Mouse (Mus musculus) MEL (cell line): ENCODE measurements at regions not wholly inside any gene's neighbourhood (a gene's known extent, or its start where the extent isn't known, plus 50 kb on each side); places are given as distances from the start of the nearest gene placed in this dataset.

Experiments used
- DNase-seq: peaks from one replicate; pipeline ENCODE4 v3.0.0; 2011; ENCODE audit warnings: low read depth, low spot score
- H3K27ac ChIP-seq: 2 replicates; pipeline ENCODE4 v1.5.1; 2012; ENCODE audit warnings: low read depth, mild to moderate bottlenecking, control low read depth, low read length, moderate library complexity; ENCODE audit not compliant: control insufficient read depth
- H3K27me3 ChIP-seq, 2 experiments: fragments of 150-350 bp in 1 of 2; sonication (generic) in 1 of 2; 2 replicates each; pipeline ENCODE4 v1.6.1; 2012; ENCODE audit warnings: low read length in 2 of 2, mild to moderate bottlenecking in 2 of 2, improper control_type of control experiment in 1 of 2, moderate library complexity in 1 of 2; ENCODE audit not compliant: insufficient read depth in 2 of 2, control insufficient read depth in 1 of 2
- H3K36me3 ChIP-seq, 2 experiments: 2 replicates each; pipeline ENCODE4 v1.6.1; 2012 to 2014; ENCODE audit warnings: low read length in 2 of 2, improper control_type of control experiment in 1 of 2, inconsistent platforms in 1 of 2, mild to moderate bottlenecking in 1 of 2; ENCODE audit not compliant: insufficient read depth in 2 of 2, control insufficient read depth in 1 of 2
- H3K4me1 ChIP-seq, 2 experiments: fragments of 150-350 bp in 1 of 2; sonication (generic) in 1 of 2; 2 replicates each; pipeline ENCODE4 v1.6.1; 2012; ENCODE audit warnings: low read length in 2 of 2, improper control_type of control experiment in 1 of 2, mild to moderate bottlenecking in 1 of 2; ENCODE audit not compliant: insufficient read depth in 2 of 2, control insufficient read depth in 1 of 2
- H3K4me3 ChIP-seq, 2 experiments: fragments of 150-350 bp in 1 of 2; sonication (generic) in 1 of 2; 2 replicates each; pipeline ENCODE4 v1.5.1; 2012; ENCODE audit warnings: low read depth in 2 of 2, low read length in 2 of 2, mild to moderate bottlenecking in 2 of 2, moderate library complexity in 2 of 2, control low read depth in 1 of 2, improper control_type of control experiment in 1 of 2; ENCODE audit not compliant: control insufficient read depth in 1 of 2, insufficient read depth in 1 of 2
- H3K79me2 ChIP-seq: 2 replicates; pipeline ENCODE4 v1.6.1; 2012; ENCODE audit warnings: mild to moderate bottlenecking, low read length, moderate library complexity; ENCODE audit not compliant: control insufficient read depth, poor library complexity, insufficient read depth
- H3K9ac ChIP-seq: 2 replicates; pipeline ENCODE4 v1.6.1; 2012; ENCODE audit warnings: low read depth, mild to moderate bottlenecking, control low read depth, low read length, moderate library complexity; ENCODE audit not compliant: control insufficient read depth, poor library complexity, severe bottlenecking
- H3K9me3 ChIP-seq: fragments of 150-350 bp; sonication (generic); replicated peaks from 2 replicates; pipeline ENCODE4 v1.6.1; 2012; ENCODE audit warnings: mild to moderate bottlenecking, low read length, improper control_type of control experiment, moderate library complexity; ENCODE audit not compliant: insufficient read depth
- BHLHE40 ChIP-seq: IDR thresholded peaks from 2 replicates; pipeline ENCODE4 v1.6.1; 2012; ENCODE audit warnings: low read depth, mild to moderate bottlenecking, inconsistent platforms, low read length, improper control_type of control experiment, borderline replicate concordance
- CHD1 ChIP-seq: IDR thresholded peaks from 2 replicates; pipeline ENCODE4 v1.6.1; 2012; ENCODE audit warnings: low read depth, mild to moderate bottlenecking, inconsistent platforms, low read length, improper control_type of control experiment
- CHD2 ChIP-seq: IDR thresholded peaks from 2 replicates; pipeline ENCODE4 v1.6.1; 2011; ENCODE audit warnings: low read length, improper control_type of control experiment
- CTCF ChIP-seq, 3 experiments: IDR thresholded peaks in 2 of 3; conservative IDR thresholded peaks in 1 of 3; 2 replicates each; pipeline ENCODE4 v1.5.1; 2011 to 2012; ENCODE audit warnings: low read length in 3 of 3, low read depth in 2 of 3, mild to moderate bottlenecking in 2 of 3, improper control_type of control experiment in 1 of 3, inconsistent platforms in 1 of 3, mixed read lengths in 1 of 3, moderate library complexity in 1 of 3; ENCODE audit not compliant: control insufficient read depth in 1 of 3, insufficient read depth in 1 of 3, poor library complexity in 1 of 3, severe bottlenecking in 1 of 3
- ETS1 ChIP-seq: IDR thresholded peaks from 2 replicates; pipeline ENCODE4 v1.6.1; 2012; ENCODE audit warnings: low read depth, mild to moderate bottlenecking, inconsistent platforms, low read length, improper control_type of control experiment, moderate library complexity
- GATA1 ChIP-seq: IDR thresholded peaks from 2 replicates; pipeline ENCODE4 v1.6.1; 2011; ENCODE audit warnings: low read depth, low read length, improper control_type of control experiment
- JUND ChIP-seq: IDR thresholded peaks from 2 replicates; pipeline ENCODE4 v1.6.1; 2011; ENCODE audit warnings: low read depth, mild to moderate bottlenecking, improper control_type of control experiment, low read length
- KAT2A ChIP-seq: conservative IDR thresholded peaks from 2 replicates; pipeline ENCODE4 v1.6.1; 2012; ENCODE audit warnings: low read depth, low read length, improper control_type of control experiment, inconsistent platforms
- MAFK ChIP-seq: IDR thresholded peaks from 2 replicates; pipeline ENCODE4 v1.6.1; 2011; ENCODE audit warnings: low read depth, mild to moderate bottlenecking, low read length, improper control_type of control experiment, borderline replicate concordance
- MAZ ChIP-seq: IDR thresholded peaks from 2 replicates; pipeline ENCODE4 v1.6.1; 2012; ENCODE audit warnings: low read depth, mild to moderate bottlenecking, inconsistent platforms, low read length, improper control_type of control experiment
- MEF2A ChIP-seq: IDR thresholded peaks from 2 replicates; pipeline ENCODE4 v1.6.1; 2014; ENCODE audit warnings: low read depth, mild to moderate bottlenecking, inconsistent platforms, low read length, improper control_type of control experiment; ENCODE audit not compliant: poor library complexity, insufficient replicate concordance, severe bottlenecking; ENCODE audit errors: extremely low read depth
- MXI1 ChIP-seq: IDR thresholded peaks from 2 replicates; pipeline ENCODE4 v1.6.1; 2011; ENCODE audit warnings: mild to moderate bottlenecking, low read depth, low read length, improper control_type of control experiment
- MYB ChIP-seq: IDR thresholded peaks from 2 replicates; pipeline ENCODE4 v1.6.1; 2011; ENCODE audit warnings: mild to moderate bottlenecking, low read depth, low read length, improper control_type of control experiment
- MYC ChIP-seq: IDR thresholded peaks from 2 replicates; pipeline ENCODE4 v1.6.1; 2011; ENCODE audit warnings: low read depth, mild to moderate bottlenecking, low read length, improper control_type of control experiment, moderate library complexity
- NRF1 ChIP-seq: IDR thresholded peaks from 2 replicates; pipeline ENCODE4 v1.6.1; 2014; ENCODE audit warnings: low read depth, mild to moderate bottlenecking, inconsistent platforms, low read length, improper control_type of control experiment, moderate library complexity; ENCODE audit not compliant: poor library complexity, insufficient read depth, severe bottlenecking
- POLR2AphosphoS5 ChIP-seq: IDR thresholded peaks from 2 replicates; pipeline ENCODE4 v1.6.1; 2012; ENCODE audit warnings: low read depth, borderline replicate concordance, mild to moderate bottlenecking, inconsistent platforms, low read length, moderate library complexity, mixed read lengths
- RCOR1 ChIP-seq: IDR thresholded peaks from 2 replicates; pipeline ENCODE4 v1.6.1; 2012; ENCODE audit warnings: low read depth, mild to moderate bottlenecking, inconsistent platforms, low read length, improper control_type of control experiment
- SIN3A ChIP-seq: IDR thresholded peaks from 2 replicates; pipeline ENCODE4 v1.6.1; 2012; ENCODE audit warnings: low read length, improper control_type of control experiment, inconsistent platforms
- SMC3 ChIP-seq: IDR thresholded peaks from 2 replicates; pipeline ENCODE4 v1.6.1; 2011; ENCODE audit warnings: low read depth, low read length, improper control_type of control experiment
- TAL1 ChIP-seq: IDR thresholded peaks from 2 replicates; pipeline ENCODE4 v1.6.1; 2012; ENCODE audit warnings: mild to moderate bottlenecking, inconsistent platforms, low read length, moderate library complexity, mixed read lengths
- TBP ChIP-seq: IDR thresholded peaks from 2 replicates; pipeline ENCODE4 v1.8.0; 2011; ENCODE audit warnings: low read depth, low read length, improper control_type of control experiment
- UBTF ChIP-seq: IDR thresholded peaks from 2 replicates; pipeline ENCODE4 v1.6.1; 2012; ENCODE audit warnings: low read depth, mild to moderate bottlenecking, inconsistent platforms, low read length, improper control_type of control experiment, moderate library complexity, borderline replicate concordance; ENCODE audit not compliant: insufficient read depth
- USF2 ChIP-seq, 2 experiments: IDR thresholded peaks; 2 replicates each; pipeline ENCODE4 v1.6.1; 2011 to 2012; ENCODE audit warnings: improper control_type of control experiment in 2 of 2, low read length in 2 of 2, borderline replicate concordance in 1 of 2, inconsistent platforms in 1 of 2, low read depth in 1 of 2, mild to moderate bottlenecking in 1 of 2; ENCODE audit not compliant: insufficient read depth in 1 of 2
- ZC3H11A ChIP-seq: IDR thresholded peaks from 2 replicates; pipeline ENCODE4 v1.6.1; 2012; ENCODE audit warnings: low read depth, mild to moderate bottlenecking, inconsistent platforms, low read length, improper control_type of control experiment
- ZMIZ1 ChIP-seq: IDR thresholded peaks from 2 replicates; pipeline ENCODE4 v1.6.1; 2012; ENCODE audit warnings: low read depth, mild to moderate bottlenecking, inconsistent platforms, low read length, improper control_type of control experiment, moderate library complexity
- ZNF384 ChIP-seq: IDR thresholded peaks from 2 replicates; pipeline ENCODE4 v1.6.1; 2012; ENCODE audit warnings: low read depth, mild to moderate bottlenecking, inconsistent platforms, low read length, improper control_type of control experiment

- Histone ChIP-seq H3K9ac (no peak overlapping the region), H3K27ac (no peak overlapping the region), H3K27me3 (no peaks in the 10 kb centered on the region), H3K79me2 (no peaks in the 10 kb centered on the region), H3K36me3 (no peaks in the 10 kb centered on the region), H3K9me3 (no peaks in the 10 kb centered on the region), H3K4me1 (no peaks in the 10 kb centered on the region), H3K4me3 (no peak overlapping the region)
- no peak for DNase-seq
- TF ChIP-seq ZC3H11A (no peak), BHLHE40 (no peak), CHD2 (no peak), MYC (no peak), SIN3A (no peak), TAL1 (no peak), RCOR1 (no peak), NRF1 (no peak), CHD1 (no peak)
- TF ChIP-seq, all 39 proteins: peak for 0
Observed at GRCm38 (mm10) chr15:54092386-54092785, 207.7 kb downstream of the Gm7489 start.

GRCm38 (mm10) chr15:54097498-54097897 lies 212.8 kb downstream of the Gm7489 start:
- no peak overlapping the region for H3K27ac ChIP-seq
- TF ChIP-seq BHLHE40 (no peak), JUND (no peak), SIN3A (no peak), MYC (no peak), MEF2A (no peak)
- H3K4me1 ChIP-seq, result no peaks in the 10 kb centered on the region
- H3K27me3 ChIP-seq, result no peaks in the 10 kb centered on the region
- H3K36me3 ChIP-seq, result no peaks in the 10 kb centered on the region
- H3K9me3 ChIP-seq, result no peaks in the 10 kb centered on the region
- no peak overlapping the region for H3K9ac ChIP-seq
- DNase-seq, result no peak
- no peaks in the 10 kb centered on the region for H3K79me2 ChIP-seq
- H3K4me3 ChIP-seq, result no peak overlapping the region

GRCm38 (mm10) chr15:54112406-54112805 lies 227.7 kb downstream of the Gm7489 start:
- TF ChIP-seq TBP, result no peak
- TF ChIP-seq USF2 (IDR thresholded peaks at IDR 0.05; ENCODE audit: borderline replicate concordance in 1 of 2, insufficient read depth in 1 of 2, low read depth in 1 of 2, low read length in 2 of 2), result no peak
- TF ChIP-seq MXI1, result no peak
- TF ChIP-seq CHD1, result no peak
- TF ChIP-seq ZNF384, result no peak
- no peak for TF ChIP-seq TAL1
- no peak for TF ChIP-seq KAT2A
- no peak for TF ChIP-seq CTCF (IDR thresholded peaks at IDR 0.05 in 2 of 3, conservative IDR thresholded peaks at IDR 0.05 in 1 of 3; ENCODE audit: control insufficient read depth in 1 of 3, insufficient read depth in 1 of 3, low read depth in 2 of 3, low read length in 3 of 3, poor library complexity in 1 of 3, severe bottlenecking in 1 of 3)
- TF ChIP-seq MAZ, result no peak
- TF ChIP-seq MYB, result no peak
- no peak for TF ChIP-seq MYC
- no peak for TF ChIP-seq MAFK
- no peak for TF ChIP-seq POLR2AphosphoS5
- TF ChIP-seq ZMIZ1, result no peak
- no peak for TF ChIP-seq BHLHE40
- TF ChIP-seq ETS1, result no peak
- TF ChIP-seq UBTF, result no peak
- no peak for TF ChIP-seq SMC3
- no peak for TF ChIP-seq GATA1
- Histone ChIP-seq H3K79me2 (no peaks in the 10 kb centered on the region), H3K27ac (no peak overlapping the region), H3K27me3 (no peaks in the 10 kb centered on the region), H3K9me3 (no peaks in the 10 kb centered on the region), H3K9ac (no peak overlapping the region), H3K36me3 (no peaks in the 10 kb centered on the region), H3K4me3 (no peak overlapping the region), H3K4me1 (no peaks in the 10 kb centered on the region)
- DNase-seq, result no peak
